Mouse (Mus musculus): ENCODE results near the gene Slc26a11.

DNA sequence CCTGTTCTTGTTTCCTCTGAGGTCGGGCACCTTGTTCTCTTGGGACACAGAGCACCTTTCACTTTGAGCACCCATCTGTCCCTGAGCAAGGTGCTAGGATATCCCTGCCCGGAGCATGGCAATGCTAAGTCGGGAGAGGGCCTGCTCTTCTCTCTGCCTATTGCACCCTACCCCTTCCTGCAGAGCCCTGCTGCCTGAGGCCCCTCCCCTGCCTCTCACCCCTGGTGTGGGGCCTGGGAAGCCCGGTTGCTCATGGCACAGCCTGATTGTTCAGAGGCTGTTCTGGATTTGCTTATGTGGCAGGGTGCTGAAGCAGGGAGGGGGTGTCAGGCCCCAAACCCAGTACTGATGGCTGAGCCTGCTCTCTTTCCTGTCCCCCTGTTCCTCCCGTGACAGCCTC is 16.2 kb upstream of the Slc26a11 start:
- TF ChIP-seq CTCF (conservative IDR thresholded peaks at IDR 0.05; ENCODE audit: low read length) (no peak), POU5F1 (IDR thresholded peaks at IDR 0.05; ENCODE audit: borderline replicate concordance, low read length) (no peak), NANOG (IDR thresholded peaks at IDR 0.05; ENCODE audit: borderline replicate concordance, low read length) (no peak)

Measured in E14TG2a.4 (cell line).